Mouse (Mus musculus) adipocyte (in vitro differentiated cells): ENCODE measurements around the gene Ranbp1.
"Not testable (repeated sequence)": the region's sequence is repeated elsewhere in the genome, so short reads cannot be mapped to it uniquely, and the experiment has no call there.

ENCODE experiments used
- DNase-seq: peaks from one replicate; pipeline ENCODE4 v3.0.0-alpha.2; 2016; ENCODE audit warnings: low spot score

Gene Ranbp1

GRCm38 (mm10) chr16:18248433-18249363, at the start of gene Ranbp1, which contains the start of gene Trmt2a:
TSS of gene Ranbp1 (minus strand) at chr16:18248732.
TSS of gene Trmt2a (plus strand) at chr16:18248679.
- peak; percentile 100 for DNase-seq

DNA sequence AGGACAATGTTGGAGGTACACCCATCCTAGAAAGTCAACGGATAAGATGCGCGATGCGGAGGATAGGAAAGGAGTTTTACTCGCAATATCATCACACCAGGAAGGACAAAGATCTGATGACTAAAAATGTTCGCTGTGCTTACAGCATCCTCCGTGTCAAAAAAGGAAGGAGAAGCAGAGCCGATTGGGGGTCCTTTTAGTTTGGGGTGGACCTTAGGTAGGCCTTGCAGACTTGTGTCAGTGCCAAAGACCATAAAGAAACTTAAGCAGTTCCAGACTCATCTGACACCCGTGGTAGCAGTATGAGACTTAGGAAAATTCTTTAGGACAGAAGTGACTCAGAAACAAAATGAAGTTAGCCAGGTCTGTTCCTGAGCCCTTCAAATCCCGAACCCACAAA, 41.1 kb upstream of the Ranbp1 start:
- DNase-seq: not testable (repeated sequence)

DNA sequence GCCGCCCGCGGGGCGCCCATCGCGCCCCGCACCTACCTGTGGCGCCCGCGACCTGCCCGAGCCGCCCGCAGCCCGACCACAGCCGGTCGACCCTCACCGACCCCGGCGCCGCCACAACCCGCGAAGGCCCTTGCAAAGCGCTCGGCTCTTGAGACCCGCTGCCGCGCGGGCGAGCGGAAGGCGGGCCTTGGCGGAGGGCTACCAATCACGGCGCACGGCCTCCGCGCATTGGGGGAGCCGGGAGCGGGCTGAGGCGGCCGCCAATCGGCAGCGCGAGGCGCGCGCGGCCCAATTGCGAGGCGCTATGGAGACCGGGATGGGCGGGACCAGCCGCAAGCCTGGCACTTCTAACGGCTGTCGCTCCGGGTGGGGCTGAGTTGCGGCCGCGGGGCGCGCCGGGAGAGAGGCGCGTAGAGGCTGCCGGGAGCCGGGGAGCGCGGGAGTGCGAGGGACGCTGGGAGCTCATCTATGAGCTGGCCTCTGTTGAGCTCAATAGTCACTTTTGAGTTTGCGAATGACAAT, 40.6 kb upstream of the Ranbp1 start, which contains the start of gene Dgcr8:
TSS of gene Dgcr8 (minus strand) at position 180 of the 522 bp plus-strand sequence.
- DNase-seq: peak; percentile 96

DNA sequence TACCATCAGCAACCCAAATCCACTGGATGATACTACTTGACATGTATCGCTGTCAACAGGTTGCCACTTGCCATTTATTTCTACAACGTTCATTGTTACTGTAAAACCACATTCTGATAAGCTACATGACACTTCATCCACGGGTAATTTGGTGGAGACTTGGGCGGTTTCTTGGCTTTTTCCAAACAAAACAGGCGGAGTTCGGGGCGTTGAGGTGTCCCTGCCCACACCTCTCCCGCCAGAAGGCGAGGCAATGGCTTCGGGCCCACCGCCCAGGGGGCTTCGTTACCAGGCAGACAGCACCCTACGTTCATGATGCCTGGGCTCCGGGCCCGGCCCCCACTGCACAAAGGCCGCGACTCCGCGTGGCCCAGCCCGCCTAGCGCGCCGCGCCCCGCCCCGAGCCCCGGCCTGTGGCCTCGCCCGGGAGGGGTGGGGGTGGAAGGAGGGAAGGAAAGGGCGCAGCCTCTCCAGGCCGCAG, 40.1 kb upstream of the Ranbp1 start:
- no peak for DNase-seq

DNA sequence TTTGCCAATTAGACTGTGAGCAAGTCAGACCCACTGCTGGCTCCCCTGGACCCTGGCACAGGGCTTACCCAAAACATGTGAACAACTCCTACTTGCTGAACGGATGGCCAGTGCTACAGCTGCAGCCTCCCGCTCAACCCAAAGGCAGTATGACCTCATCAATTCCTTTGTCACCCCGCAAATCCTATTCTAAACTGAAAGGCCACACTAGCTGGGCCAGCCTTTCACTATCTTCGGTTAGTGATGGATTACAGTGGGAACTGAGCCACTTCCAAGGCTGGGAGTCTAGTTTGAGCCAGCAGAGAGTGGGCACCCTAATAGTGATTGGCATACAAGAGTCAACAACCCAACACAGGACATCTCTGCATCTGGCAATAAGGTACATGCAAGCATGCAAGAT, 39.6 kb upstream of the Ranbp1 start:
- DNase-seq: peak; percentile 47

DNA sequence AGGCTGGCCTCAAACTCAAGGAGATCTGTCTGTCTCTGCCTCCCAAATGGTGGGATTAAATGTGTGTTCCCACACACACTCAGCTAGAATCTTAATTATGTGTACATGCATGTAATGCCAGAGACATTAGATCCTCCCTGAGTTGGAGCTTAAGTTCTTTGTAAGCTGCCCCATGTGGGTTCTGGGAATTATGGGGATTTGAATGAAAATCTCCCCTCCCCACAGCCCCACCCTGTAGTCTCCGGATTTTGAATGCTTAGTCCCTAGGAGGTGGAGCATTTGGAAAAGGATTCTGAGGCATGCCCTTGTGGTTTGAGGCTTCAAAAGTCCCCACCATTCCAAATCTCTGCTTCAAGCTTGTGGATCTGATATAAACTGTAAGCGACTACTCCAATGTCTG, 26.6 kb upstream of the Ranbp1 start:
- no peak for DNase-seq

DNA sequence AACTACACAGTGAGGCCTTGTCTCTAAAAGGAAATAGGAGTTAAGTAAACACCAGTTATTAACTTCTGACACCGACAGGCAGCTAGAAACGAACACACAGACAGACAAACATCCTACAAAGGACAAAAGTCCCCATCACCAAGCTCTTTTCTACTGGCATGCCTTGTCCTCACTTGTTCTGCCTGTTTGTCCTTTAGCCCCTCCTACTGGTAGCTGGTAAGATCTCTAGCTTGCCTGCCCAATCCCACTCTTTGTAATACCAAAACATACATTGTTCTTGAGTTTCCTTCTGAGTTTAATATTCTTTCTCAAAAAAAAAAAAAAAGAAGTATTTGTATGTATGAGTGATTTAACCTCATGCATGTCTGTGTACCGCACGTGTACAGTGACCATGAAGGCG, 19.6 kb upstream of the Ranbp1 start:
- DNase-seq: peak; percentile 39

- no peak for DNase-seq
Measured at GRCm38 (mm10) chr16:18265024-18265423, 16.5 kb upstream of the Ranbp1 start.

GRCm38 (mm10) chr16:18258221-18258620, 9.7 kb upstream of the Ranbp1 start, which contains the start of gene Gm49776:
TSS of gene Gm49776 (minus strand) at chr16:18258321.
- no peak for DNase-seq

GRCm38 (mm10) chr16:18253866-18254265, 5.3 kb upstream of the Ranbp1 start:
- DNase-seq: no peak

DNA sequence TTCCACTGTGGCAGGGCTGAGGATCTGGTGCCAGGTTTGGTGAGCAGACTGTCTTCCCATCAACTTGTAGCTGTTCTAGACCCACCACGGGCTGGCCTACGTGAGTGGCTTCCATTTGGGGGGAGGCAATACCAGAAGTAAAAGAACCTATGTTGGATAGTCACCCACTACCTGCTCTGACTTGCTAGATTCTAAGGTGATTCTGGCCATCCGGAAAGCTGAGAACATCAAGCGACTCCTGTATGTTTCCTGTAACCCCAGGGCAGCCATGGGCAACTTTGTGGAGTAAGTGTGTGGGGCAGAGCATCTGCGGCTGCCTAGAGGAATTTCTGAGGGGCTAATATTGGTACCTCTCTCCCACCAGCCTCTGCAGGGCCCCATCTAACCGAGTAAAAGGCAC, 4.2 kb upstream of the Ranbp1 start:
- DNase-seq: no peak

GRCm38 (mm10) chr16:18250828-18251790, 2.6 kb upstream of the Ranbp1 start:
- no peak for DNase-seq

- DNase-seq: no peak
Measured at GRCm38 (mm10) chr16:18250231-18250630, 1.7 kb upstream of the Ranbp1 start.

GRCm38 (mm10) chr16:18249364-18249967, 934 bp upstream of the Ranbp1 start:
- peak; percentile 52 for DNase-seq

GRCm38 (mm10) chr16:18247521-18248399, 772 bp downstream of the Ranbp1 start:
- DNase-seq: peak; percentile 33

DNA sequence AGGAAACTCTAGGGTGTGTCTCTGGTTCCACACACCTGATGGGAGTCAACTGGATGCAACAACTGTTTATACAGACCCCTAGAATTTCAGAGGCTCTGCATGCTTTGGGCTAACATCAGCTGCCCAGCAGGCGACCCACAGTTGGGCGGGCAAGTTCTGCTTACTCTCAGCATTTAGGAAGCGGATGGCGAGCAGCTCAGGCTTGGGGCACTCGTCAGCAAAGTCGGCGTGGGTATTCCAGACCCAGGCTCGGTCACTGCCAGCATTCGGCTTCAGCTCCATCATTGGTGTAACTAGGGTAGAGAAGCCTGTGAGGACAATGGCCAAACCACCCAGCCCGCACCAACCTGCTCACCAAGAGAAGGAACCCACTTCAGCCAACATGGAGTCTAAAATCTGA, 7.0 kb downstream of the Ranbp1 start:
- DNase-seq: no peak

GRCm38 (mm10) chr16:18236676-18237501, 11.6 kb downstream of the Ranbp1 start:
- no peak for DNase-seq

DNA sequence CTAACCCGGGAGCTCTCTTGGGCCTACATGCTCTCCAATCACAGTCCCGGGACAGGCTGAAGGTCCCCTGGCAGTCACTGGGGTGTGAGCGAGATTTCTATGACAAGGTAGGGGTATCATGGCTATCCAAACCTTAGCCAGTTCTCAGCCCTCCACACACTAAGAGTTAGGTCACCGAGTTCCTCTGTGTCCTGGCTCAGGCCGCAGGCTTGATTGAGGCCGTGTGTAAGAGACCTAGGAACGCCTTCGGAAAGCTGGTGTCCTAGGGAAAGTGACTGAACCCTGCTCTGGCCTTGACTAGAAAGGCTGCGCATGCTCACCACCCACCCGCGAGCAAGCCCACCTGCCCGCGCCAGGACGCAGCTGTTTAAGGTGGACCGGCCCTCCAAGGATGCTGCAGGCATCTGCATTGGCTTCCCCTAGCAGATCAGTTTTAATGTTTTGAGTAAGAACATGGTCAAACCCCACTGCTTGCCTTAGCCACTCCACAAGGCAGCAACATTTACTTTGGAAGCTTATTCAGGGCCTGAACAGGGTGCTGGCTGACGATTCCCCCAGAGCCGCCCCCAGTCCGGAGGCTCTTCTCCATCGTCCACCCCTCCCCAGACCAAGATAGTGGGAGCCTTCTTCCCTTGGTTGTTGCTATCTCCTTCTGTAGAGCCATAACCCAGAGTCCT, 13.0 kb downstream of the Ranbp1 start:
- peak; percentile 64 for DNase-seq
